Mouse (Mus musculus): ENCODE results near the gene Scube3.

Gene Scube3

GRCm38 (mm10) chr17:28133193-28133592 is 8.7 kb upstream of the Scube3 start:
- peak; percentile 85 for DNase-seq (ENCODE audit: low spot score)

GRCm38 (mm10) chr17:28135496-28135895 is 6.4 kb upstream of the Scube3 start:
- no peak for DNase-seq (ENCODE audit: low spot score)

GRCm38 (mm10) chr17:28136266-28136665 is 5.7 kb upstream of the Scube3 start:
- no peak for DNase-seq (ENCODE audit: low spot score)

- DNase-seq (ENCODE audit: low spot score), result no peak
Measured at GRCm38 (mm10) chr17:28138013-28138412, 3.9 kb upstream of the Scube3 start.

- DNase-seq (ENCODE audit: low spot score), result no peak
Measured at GRCm38 (mm10) chr17:28138685-28139084, 3.3 kb upstream of the Scube3 start.

GRCm38 (mm10) chr17:28140431-28141204 is 1.3 kb upstream of the Scube3 start:
- DNase-seq (ENCODE audit: low spot score), result no peak

- no peak for DNase-seq (ENCODE audit: low spot score)
Measured at GRCm38 (mm10) chr17:28141205-28141650, 713 bp upstream of the Scube3 start.

- no peak for DNase-seq (ENCODE audit: low spot score)
Measured at GRCm38 (mm10) chr17:28142700-28143610, 1.0 kb downstream of the Scube3 start.

GRCm38 (mm10) chr17:28143751-28144150 is 1.8 kb downstream of the Scube3 start:
- DNase-seq (ENCODE audit: low spot score), result no peak

- no peak for DNase-seq (ENCODE audit: low spot score)
Measured at GRCm38 (mm10) chr17:28144241-28144640, 2.3 kb downstream of the Scube3 start.

- DNase-seq (ENCODE audit: low spot score), result no peak
Measured at GRCm38 (mm10) chr17:28148288-28148687, 6.3 kb downstream of the Scube3 start.

- DNase-seq (ENCODE audit: low spot score), result no peak
Measured at GRCm38 (mm10) chr17:28149734-28150133, 7.8 kb downstream of the Scube3 start.

GRCm38 (mm10) chr17:28150456-28150855 is 8.5 kb downstream of the Scube3 start:
- DNase-seq (ENCODE audit: low spot score), result no peak

GRCm38 (mm10) chr17:28153095-28153494 is 11.2 kb downstream of the Scube3 start:
- DNase-seq (ENCODE audit: low spot score), result no peak

- no peak for DNase-seq (ENCODE audit: low spot score)
Measured at GRCm38 (mm10) chr17:28154970-28155369, 13.0 kb downstream of the Scube3 start.

- DNase-seq (ENCODE audit: low spot score), result no peak
Measured at GRCm38 (mm10) chr17:28160361-28160760, 18.4 kb downstream of the Scube3 start.

GRCm38 (mm10) chr17:28161310-28161881 is 19.5 kb downstream of the Scube3 start:
- no peak for DNase-seq (ENCODE audit: low spot score)

GRCm38 (mm10) chr17:28163666-28164065 is 21.7 kb downstream of the Scube3 start:
- peak; percentile 88 for DNase-seq (ENCODE audit: low spot score)

- DNase-seq (ENCODE audit: low spot score), result no peak
Measured at GRCm38 (mm10) chr17:28170460-28171305, 28.7 kb downstream of the Scube3 start.

GRCm38 (mm10) chr17:28172690-28173089 is 30.7 kb downstream of the Scube3 start:
- DNase-seq (ENCODE audit: low spot score), result no peak

GRCm38 (mm10) chr17:28176775-28177539 is 35.0 kb downstream of the Scube3 start, which contains the start of gene Zfp523:
Zfp523 (plus strand) TSS chr17:28177129.
- peak; percentile 97 for DNase-seq (ENCODE audit: low spot score)

Data from testis, postnatal 10 days (tissue).